Comparison of ENCODE assay signal across 8 mouse cellular contexts in the genomic region with DNA sequence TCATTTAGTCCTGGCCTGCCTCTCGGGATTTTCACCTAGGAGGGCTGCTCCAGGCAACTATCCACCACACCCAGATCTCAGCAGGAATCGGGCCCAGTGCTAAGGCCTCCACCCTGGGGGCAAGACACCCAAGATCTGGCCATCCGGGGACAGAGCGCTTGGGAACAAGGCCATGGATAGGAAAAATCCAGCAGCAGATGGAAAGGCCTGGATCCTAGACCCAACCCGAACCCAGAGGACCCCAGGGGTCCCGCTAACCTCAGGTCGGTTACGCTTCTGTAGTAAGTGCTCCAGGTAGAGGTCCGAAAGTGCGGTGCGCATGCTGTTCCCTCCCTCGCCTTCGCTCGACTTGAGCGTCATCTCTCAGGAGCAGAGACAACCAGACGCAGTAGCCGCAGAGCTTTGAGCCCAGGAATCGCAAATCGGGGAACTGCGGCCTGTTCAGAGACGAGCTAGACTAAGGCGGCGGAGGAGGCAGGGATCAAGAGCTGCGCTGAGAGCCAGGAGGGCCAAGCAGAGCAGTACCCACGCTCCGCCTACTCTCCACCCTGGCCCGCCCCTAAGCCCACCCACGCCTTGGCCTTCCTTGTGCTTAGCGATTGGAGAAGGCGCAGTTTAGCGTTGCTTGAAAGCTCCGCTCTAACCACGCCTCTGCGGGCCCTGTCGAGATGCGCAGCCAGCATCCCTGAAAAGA. TPM values are rescaled to one million over a fixed set of nuclear protein-coding genes. Genes with fewer than 3 reads are reported as not detected.
DNase-seq lines count a peak whose midpoint lies in the region; ATAC-seq and TF ChIP-seq lines count a peak whose summit lies in the region.

Gene Mpp1 (minus strand): TSS at position 550 of the 694 bp plus-strand sequence.

- no peak for TF ChIP-seq CTCF in heart, adult 2 months (IDR thresholded peaks at IDR 0.05)

- 0 out of 2 replicates have a peak, but pooled peaks have one; percentile 10 for TF ChIP-seq EP300 in heart, adult 2 months (IDR thresholded peaks at IDR 0.05; ENCODE audit: insufficient read depth, low read depth, low read length)

- H3K27me3 ChIP-seq in embryonic facial prominence, embryonic 14.5 days (replicated peaks; ENCODE audit: control insufficient read depth, insufficient read depth, low read length): no peaks in the 10 kb centered on the region
- no peaks in the 10 kb centered on the region for H3K27me3 ChIP-seq in heart, adult 2 months (ENCODE audit: control insufficient read depth, insufficient read depth, low read length)
- H3K27me3 ChIP-seq in limb, embryonic 13.5 days: no peaks in the 10 kb centered on the region
- H3K27me3 ChIP-seq in midbrain, embryonic 16.5 days (ENCODE audit: control insufficient read depth, insufficient read depth, low read depth, low read length): no peaks in the 10 kb centered on the region

- H3K4me1 ChIP-seq in embryonic facial prominence, embryonic 14.5 days (ENCODE audit: control insufficient read depth, insufficient read depth, low read length): no peaks in the 10 kb centered on the region
- H3K4me1 ChIP-seq in heart, adult 2 months (ENCODE audit: control insufficient read depth, insufficient read depth, low read length): no peaks in the 10 kb centered on the region; the same call in 1 of the 2 replicates
- H3K4me1 ChIP-seq in limb, embryonic 13.5 days: 0 out of 2 replicates have a peak, but pooled peaks cover 2% of the 10 kb centered on the region
- 0 out of 2 replicates have a peak, but pooled peaks cover 2% of the 10 kb centered on the region for H3K4me1 ChIP-seq in midbrain, embryonic 16.5 days (ENCODE audit: control insufficient read depth, insufficient read depth, low read length)

- WGBS in embryonic facial prominence, embryonic 14.5 days: 14% methylated on average over 25 of the region's 36 CpGs
- 19% methylated on average over 36 of the region's 36 CpGs for WGBS in heart, adult 2 months
- WGBS in limb, embryonic 13.5 days: 11% methylated on average over 36 of the region's 36 CpGs
- WGBS in midbrain, embryonic 16.5 days: 22% methylated on average over 33 of the region's 36 CpGs

- peak within 1 kb of the TSS; percentile 51 for H3K4me3 ChIP-seq in embryonic facial prominence, embryonic 14.5 days (ENCODE audit: low read depth, low read length)
- H3K4me3 ChIP-seq in heart, adult 2 months: peak within 1 kb of the TSS; percentile 52
- peak within 1 kb of the TSS; percentile 56 for H3K4me3 ChIP-seq in limb, embryonic 13.5 days
- peak within 1 kb of the TSS; percentile 51 for H3K4me3 ChIP-seq in midbrain, embryonic 16.5 days (ENCODE audit: low read depth, low read length)

- intact Hi-C loops in heart, adult 2 months (cut with DNase I): loop anchor here (2.0 to 5.0 kb wide), 2 partner anchors 24 to 382 kb away; partner anchors contain the start of gene Vbp1

- TF ChIP-seq POLR2A in heart, adult 2 months (IDR thresholded peaks at IDR 0.05; ENCODE audit: insufficient read depth, low read depth, low read length): peak; percentile 86

- peak within 1 kb of the TSS; percentile 54 for H3K4me2 ChIP-seq in embryonic facial prominence, embryonic 14.5 days (ENCODE audit: low read depth, low read length)
- H3K4me2 ChIP-seq in limb, embryonic 13.5 days (replicated peaks): peak within 1 kb of the TSS; percentile 61
- peak within 1 kb of the TSS; percentile 69 for H3K4me2 ChIP-seq in midbrain, embryonic 16.5 days (ENCODE audit: low read length)

- no peaks in the 10 kb centered on the region for H3K36me3 ChIP-seq in embryonic facial prominence, embryonic 14.5 days (ENCODE audit: control insufficient read depth, insufficient read depth, low read length)
- H3K36me3 ChIP-seq in heart, adult 2 months (ENCODE audit: control insufficient read depth, insufficient read depth, low read length): no peaks in the 10 kb centered on the region
- 0 out of 2 replicates have a peak, but pooled peaks cover under 1% of the 10 kb centered on the region for H3K36me3 ChIP-seq in limb, embryonic 13.5 days
- H3K36me3 ChIP-seq in midbrain, embryonic 16.5 days (ENCODE audit: control insufficient read depth, insufficient read depth, low read length): no peaks in the 10 kb centered on the region

- peak; percentile 100 for ATAC-seq in embryonic facial prominence, embryonic 14.5 days (ENCODE audit: low read depth)
- peak; percentile 100 for ATAC-seq in limb, embryonic 13.5 days (ENCODE audit: low FRiP score, low read depth)
- peak; percentile 100 for ATAC-seq in midbrain, embryonic 16.5 days

- peak within 1 kb of the TSS; percentile 74 for H3K9ac ChIP-seq in embryonic facial prominence, embryonic 14.5 days (ENCODE audit: low read depth, low read length)
- peak within 1 kb of the TSS; percentile 82 for H3K9ac ChIP-seq in heart, adult 2 months (ENCODE audit: low read depth, low read length)
- H3K9ac ChIP-seq in limb, embryonic 13.5 days: peak within 1 kb of the TSS; percentile 76
- peak within 1 kb of the TSS; percentile 64 for H3K9ac ChIP-seq in midbrain, embryonic 16.5 days (ENCODE audit: low read depth, low read length)

- H3K79me2 ChIP-seq in heart, adult 2 months (replicated peaks; ENCODE audit: control insufficient read depth, insufficient read depth, low read length): no peaks in the 10 kb centered on the region

- DNase-seq in 3134 (ENCODE audit: extremely low read depth, insufficient read length, low spot score): peak; percentile 90
- DNase-seq in adrenal gland, postnatal 4 days (ENCODE audit: low spot score in 2 of 2): peak; percentile 16 to 55
- DNase-seq in embryonic facial prominence, embryonic 14.5 days (ENCODE audit: low spot score): peak; percentile 95
- DNase-seq in heart, adult 2 months: peak; percentile 85 to 87
- DNase-seq in kidney, adult 8-10 months: peak; percentile 85
- peak; percentile 75 to 86 for DNase-seq in spleen, postnatal 10 days (ENCODE audit: low spot score in 2 of 2)

- H3K27ac ChIP-seq in embryonic facial prominence, embryonic 14.5 days (replicated peaks; ENCODE audit: low read depth, low read length): peak within 1 kb of the TSS; percentile 70; the same call in 1 of the 2 replicates
- H3K27ac ChIP-seq in heart, adult 2 months: peak within 1 kb of the TSS; percentile 78
- no peak within 1 kb of the TSS for H3K27ac ChIP-seq in limb, embryonic 13.5 days
- peak within 1 kb of the TSS; percentile 50; the same call in 1 of the 2 replicates for H3K27ac ChIP-seq in midbrain, embryonic 16.5 days (ENCODE audit: low read length)

- H3K9me3 ChIP-seq in embryonic facial prominence, embryonic 14.5 days (ENCODE audit: control insufficient read depth, low read length): no peaks in the 10 kb centered on the region
- H3K9me3 ChIP-seq in limb, embryonic 13.5 days: no peaks in the 10 kb centered on the region
- no peaks in the 10 kb centered on the region for H3K9me3 ChIP-seq in midbrain, embryonic 16.5 days (replicated peaks; ENCODE audit: control insufficient read depth, low read length, poor library complexity, severe bottlenecking)

RNA-seq across cellular contexts. Expression of gene Mpp1, which starts in this region (rescaled TPM):
- total RNA-seq in adrenal gland, postnatal 4 days (2021): 10 to 100 TPM; 49.0 to 51.1 TPM
- 48.0 and 53.6 TPM in 2 replicates for polyA plus RNA-seq in embryonic facial prominence, embryonic 14.5 days (2014; fragmentation: Nextera tagmentation; extraction: Ambion mirVana)
- total RNA-seq in heart, adult 2 months (2021): 10 to 100 TPM; 12.1 to 13.9 TPM
- 18.1 and 19.3 TPM in 2 replicates for polyA plus RNA-seq in heart, adult 2 months (2012; rRNA removed)
- polyA plus RNA-seq in limb, embryonic 13.5 days (2015; fragmentation: Nextera tagmentation; extraction: Ambion mirVana): 47.9 and 48.6 TPM in 2 replicates
- 21.9 and 22.6 TPM in 2 replicates for polyA plus RNA-seq in midbrain, embryonic 16.5 days (2015; fragmentation: Nextera tagmentation; extraction: Ambion mirVana)

Comparison
In these comparisons a context has a peak if more than half of its experiments do, and no peak if none do; other contexts are left out.
1. DNase-seq: peak in every context shown above with its lines; median percentile 95 in embryonic facial prominence, embryonic 14.5 days; 90 in 3134; 86 in heart, adult 2 months; 85 in kidney, adult 8-10 months; 80 in spleen, postnatal 10 days; 36 in adrenal gland, postnatal 4 days.